Mouse (Mus musculus) ES-Bruce4 (cell line): ENCODE measurements around the gene Wdr4.

Experiments
- CTCF ChIP-seq: IDR thresholded peaks from one replicate; pipeline ENCODE4 v1.8.1; 2011; ENCODE audit warnings: low read depth, low read length
- EP300 ChIP-seq: IDR thresholded peaks from 2 replicates; pipeline ENCODE4 v1.6.1; 2011; ENCODE audit warnings: low read depth, low read length; ENCODE audit not compliant: insufficient read depth
- POLR2A ChIP-seq: IDR thresholded peaks from one replicate; pipeline ENCODE4 v1.8.1; 2011; ENCODE audit warnings: low read length; ENCODE audit not compliant: insufficient read depth

GRCm38 (mm10) chr17:31540101-31540500, 20.3 kb upstream of the Wdr4 start:
- TF ChIP-seq CTCF (no peak), EP300 (no peak), POLR2A (no peak)
